Mouse (Mus musculus) kidney, postnatal 0 days (tissue): ENCODE results near the gene Oas2. TPM values are rescaled to one million over a fixed set of nuclear protein-coding genes. Genes with fewer than 3 reads are reported as not detected.

ENCODE experiments used
- ATAC-seq: fragments of 200-750 bp; cut with Nextera tagmentation; replicated peaks from 2 replicates; pipeline ENCODE4 v1.8.0; 2017; ENCODE audit warnings: low read depth, moderate number of reproducible peaks, moderate TSS enrichment, moderate library complexity; ENCODE audit not compliant: low FRiP score
- DNase-seq: peaks from one replicate; pipeline ENCODE4 v3.0.0-alpha.2; 2016; ENCODE audit warnings: low spot score
- H3K27ac ChIP-seq: fragments of 300-500 bp; sonication (generic); 2 replicates; pipeline ENCODE4 v1.5.1; 2014; ENCODE audit warnings: mild to moderate bottlenecking
- H3K27me3 ChIP-seq: fragments of 300-500 bp; sonication (generic); 2 replicates; pipeline ENCODE4 v1.6.1; 2014; ENCODE audit warnings: low read length, mixed read lengths; ENCODE audit not compliant: insufficient read depth
- H3K36me3 ChIP-seq: fragments of 300-500 bp; sonication (generic); 2 replicates; pipeline ENCODE4 v1.6.1; 2014; ENCODE audit warnings: low read length, mixed read lengths; ENCODE audit not compliant: insufficient read depth
- H3K4me1 ChIP-seq: fragments of 300-500 bp; sonication (generic); replicated peaks from 2 replicates; pipeline ENCODE4 v1.6.1; 2014; ENCODE audit warnings: antibody characterized with exemption, low read length, mixed read lengths; ENCODE audit not compliant: insufficient read depth
- H3K4me2 ChIP-seq: fragments of 300-500 bp; sonication (generic); 2 replicates; pipeline ENCODE4 v1.6.1; 2014; ENCODE audit warnings: mild to moderate bottlenecking, low read length, moderate library complexity, mixed read lengths
- H3K4me3 ChIP-seq: fragments of 300-500 bp; sonication (generic); replicated peaks from 2 replicates; pipeline ENCODE4 v1.5.1; 2014; ENCODE audit warnings: low read depth, low read length
- H3K9ac ChIP-seq: fragments of 300-500 bp; sonication (generic); 2 replicates; pipeline ENCODE4 v1.6.1; 2014; ENCODE audit warnings: low read depth, low read length
- H3K9me3 ChIP-seq: fragments of 300-500 bp; sonication (generic); replicated peaks from 2 replicates; pipeline ENCODE4 v1.6.1; 2016; ENCODE audit warnings: low read length, inconsistent platforms, mixed read lengths
- CTCF ChIP-seq: IDR thresholded peaks from 2 replicates; pipeline ENCODE4 v1.5.1; 2016; ENCODE audit warnings: antibody characterized with exemption, low read depth, mild to moderate bottlenecking, moderate library complexity
- WGBS: fragments of 180-500 bp; shearing (Covaris S2); extraction: QIAGEN DNeasy Blood & Tissue Kit; methylation state at CpG from one replicate; pipeline ENCODE4 v1.1.7; 2014; 5-methylcytosine and 5-hydroxymethylcytosine counted together
- polyA plus RNA-seq: library from polyadenylated mRNA; unstranded; fragments of >200 nt; fragmentation: Nextera tagmentation; extraction: Ambion mirVana; gene quantifications from 2 replicates; pipeline ENCODE4 v1.2.1, GENCODE M21; 2015

Oas2 gene
- polyA plus RNA-seq, 1 experiment from 2014 or later, result 0.87 TPM

DNA sequence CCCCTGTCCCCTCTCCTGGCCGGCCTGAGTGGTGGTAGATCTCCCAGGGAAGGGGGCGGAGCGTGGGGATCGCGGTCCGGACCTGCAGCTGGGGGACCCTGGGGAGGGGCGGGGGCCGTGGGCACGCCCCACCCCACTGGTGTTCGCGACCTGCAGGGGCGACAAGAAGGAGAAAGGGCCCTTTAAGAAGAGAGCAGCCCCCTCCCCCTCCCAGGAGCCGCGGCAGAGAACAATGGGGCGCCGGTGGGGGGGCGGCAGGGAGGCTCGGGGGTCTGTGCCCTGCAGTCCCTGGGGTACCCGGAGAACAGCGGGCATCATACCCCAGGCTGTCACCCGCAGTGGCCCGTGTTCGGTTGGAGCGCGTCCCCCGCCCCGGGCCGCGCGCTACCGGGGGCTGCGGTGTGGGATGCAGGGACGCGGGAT, 38.8 kb downstream of the Oas2 start:
- no peak for TF ChIP-seq CTCF
- Histone ChIP-seq H3K4me3 (peak overlapping the region; percentile 41), H3K9ac (peak overlapping the region; percentile 47), H3K36me3 (no peaks in the 10 kb centered on the region), H3K27me3 (peaks cover 26% of the 10 kb centered on the region), H3K27ac (no peak overlapping the region), H3K4me1 (peaks cover 5% of the 10 kb centered on the region), H3K9me3 (no peaks in the 10 kb centered on the region), H3K4me2 (peak overlapping the region; percentile 70)
- DNase-seq, result no peak
- no peak for ATAC-seq
- WGBS, result 3% methylated on average over 33 of the region's 34 CpGs

DNA sequence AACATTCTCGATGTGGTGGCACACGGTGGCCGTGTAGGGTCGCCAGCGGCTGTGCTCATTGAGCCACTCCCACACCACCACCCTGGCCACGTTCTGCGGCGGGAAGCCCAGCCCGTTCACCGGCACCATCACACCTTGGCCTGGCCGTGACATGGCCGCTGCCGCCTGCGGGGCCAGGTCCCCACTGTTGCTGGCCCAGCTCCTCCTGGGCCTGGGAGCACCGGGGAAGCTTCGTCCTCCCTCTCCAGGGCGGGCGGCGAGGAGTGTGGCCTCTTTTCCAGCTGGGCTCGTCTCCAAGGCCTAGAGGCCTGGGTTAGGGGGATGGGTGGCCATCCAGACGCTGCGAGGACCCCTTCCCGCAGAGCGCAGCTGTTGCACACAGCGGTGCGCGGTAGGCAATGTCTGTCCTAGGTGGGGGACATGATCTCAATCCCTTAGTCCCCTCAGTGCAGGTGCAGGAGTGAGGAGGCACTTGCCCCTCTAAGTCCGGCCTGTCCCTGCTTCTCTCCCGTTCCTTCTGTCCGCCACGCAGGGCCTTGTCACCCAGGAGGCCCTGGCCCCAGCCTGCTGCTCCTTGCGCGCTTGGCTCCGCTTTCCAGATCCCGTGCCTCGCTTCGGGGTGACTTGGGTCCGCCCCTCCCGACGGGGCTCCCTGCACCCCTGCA, 39.4 kb downstream of the Oas2 start:
- TF ChIP-seq CTCF, result no peak
- Histone ChIP-seq H3K27ac (no peak overlapping the region), H3K9me3 (no peaks in the 10 kb centered on the region), H3K27me3 (peaks cover 26% of the 10 kb centered on the region), H3K9ac (peak overlapping the region; percentile 47), H3K4me3 (peak overlapping the region; percentile 41), H3K36me3 (no peaks in the 10 kb centered on the region), H3K4me1 (peaks cover 5% of the 10 kb centered on the region), H3K4me2 (peak overlapping the region; percentile 70)
- DNase-seq (peak; percentile 54), ATAC-seq (peak; percentile 41)
- under 1% methylated on average over 40 of the region's 40 CpGs for WGBS

DNA sequence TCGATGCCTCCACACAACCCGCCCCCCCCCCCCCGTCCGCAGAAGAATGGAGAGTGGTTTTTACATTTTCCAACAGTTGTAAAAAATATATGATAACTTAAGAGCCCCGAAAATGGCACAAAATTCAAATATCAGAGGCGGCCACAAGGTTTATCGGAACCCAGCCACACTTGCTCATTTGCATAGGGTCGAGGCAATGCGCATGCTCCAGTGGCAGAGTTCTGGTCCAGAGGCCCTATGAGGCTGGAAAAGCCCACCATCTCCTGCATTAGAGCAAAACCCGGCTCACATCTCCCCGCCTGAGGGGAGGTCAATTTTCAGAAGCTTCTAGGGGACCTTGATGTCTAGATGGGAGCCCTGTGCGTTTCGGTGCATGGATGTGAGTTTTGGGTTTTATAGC, 42.7 kb downstream of the Oas2 start:
- ATAC-seq, result no peak
- H3K9ac ChIP-seq, result no peak overlapping the region
- peaks cover 20% of the 10 kb centered on the region for H3K27me3 ChIP-seq
- no peak for DNase-seq
- H3K4me2 ChIP-seq, result peak overlapping the region; percentile 33
- no peaks in the 10 kb centered on the region for H3K36me3 ChIP-seq
- 38% methylated on average over 13 of the region's 13 CpGs for WGBS
- no peaks in the 10 kb centered on the region for H3K9me3 ChIP-seq
- no peak overlapping the region for H3K27ac ChIP-seq
- peaks cover 5% of the 10 kb centered on the region for H3K4me1 ChIP-seq
- no peak overlapping the region for H3K4me3 ChIP-seq
- no peak for TF ChIP-seq CTCF

DNA sequence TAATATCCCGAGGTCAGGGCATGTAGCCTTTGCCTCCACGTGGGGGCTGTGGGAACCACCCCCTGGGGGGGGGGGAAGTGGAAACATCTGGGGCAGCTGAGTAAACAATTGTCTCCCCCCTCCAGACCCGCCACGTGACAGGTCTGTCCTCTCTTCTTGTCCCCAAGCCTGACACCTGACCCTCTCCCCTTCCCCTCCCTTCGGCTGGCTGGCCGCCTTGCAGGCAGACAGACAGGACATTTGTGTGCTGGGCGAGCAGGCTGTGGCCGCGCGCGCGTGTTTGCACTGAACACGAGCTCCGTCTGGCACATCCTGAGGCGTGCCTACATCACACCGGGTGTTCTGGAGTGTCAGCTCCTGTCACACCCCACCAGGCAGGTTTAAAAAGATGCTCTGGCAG, 43.1 kb downstream of the Oas2 start:
- peaks cover 16% of the 10 kb centered on the region for H3K27me3 ChIP-seq
- no peak for ATAC-seq
- H3K9me3 ChIP-seq, result no peaks in the 10 kb centered on the region
- no peaks in the 10 kb centered on the region for H3K36me3 ChIP-seq
- no peak overlapping the region for H3K4me3 ChIP-seq
- H3K9ac ChIP-seq, result 0 out of 2 replicates have a peak overlapping the region, but pooled peaks have one; percentile 3
- peaks cover 5% of the 10 kb centered on the region for H3K4me1 ChIP-seq
- no peak overlapping the region for H3K27ac ChIP-seq
- 7% methylated on average over 16 of the region's 16 CpGs for WGBS
- TF ChIP-seq CTCF, result no peak
- DNase-seq, result no peak
- peak overlapping the region; percentile 33 for H3K4me2 ChIP-seq

DNA sequence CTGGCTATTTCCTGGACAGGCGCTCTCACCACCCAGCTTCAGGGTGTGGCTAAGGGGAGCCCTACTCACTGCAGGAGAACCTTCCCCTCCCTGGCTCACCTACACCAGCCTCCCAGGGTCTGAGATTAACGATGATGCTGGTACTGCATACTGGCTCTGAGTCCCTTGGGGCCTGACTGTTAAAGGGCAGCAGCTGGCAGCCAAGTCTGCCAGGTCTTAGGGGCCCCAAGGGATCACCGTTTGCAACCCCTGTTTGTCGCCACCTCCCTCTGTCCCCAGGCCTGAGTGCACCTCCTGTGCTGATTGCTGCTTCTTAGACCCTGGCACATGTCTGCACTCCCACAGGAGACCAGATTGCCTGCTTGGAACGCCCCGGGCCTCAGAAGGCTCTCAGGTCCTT, 45.2 kb downstream of the Oas2 start:
- H3K9me3 ChIP-seq, result no peaks in the 10 kb centered on the region
- no peak overlapping the region for H3K4me2 ChIP-seq
- ATAC-seq, result no peak
- WGBS, result 41% methylated on average over 6 of the region's 6 CpGs
- no peak for DNase-seq
- TF ChIP-seq CTCF, result no peak
- H3K4me3 ChIP-seq, result no peak overlapping the region
- peaks cover 5% of the 10 kb centered on the region; the same call in 1 of the 2 replicates for H3K4me1 ChIP-seq
- H3K27ac ChIP-seq, result no peak overlapping the region
- no peak overlapping the region for H3K9ac ChIP-seq
- no peaks in the 10 kb centered on the region for H3K27me3 ChIP-seq
- H3K36me3 ChIP-seq, result no peaks in the 10 kb centered on the region

DNA sequence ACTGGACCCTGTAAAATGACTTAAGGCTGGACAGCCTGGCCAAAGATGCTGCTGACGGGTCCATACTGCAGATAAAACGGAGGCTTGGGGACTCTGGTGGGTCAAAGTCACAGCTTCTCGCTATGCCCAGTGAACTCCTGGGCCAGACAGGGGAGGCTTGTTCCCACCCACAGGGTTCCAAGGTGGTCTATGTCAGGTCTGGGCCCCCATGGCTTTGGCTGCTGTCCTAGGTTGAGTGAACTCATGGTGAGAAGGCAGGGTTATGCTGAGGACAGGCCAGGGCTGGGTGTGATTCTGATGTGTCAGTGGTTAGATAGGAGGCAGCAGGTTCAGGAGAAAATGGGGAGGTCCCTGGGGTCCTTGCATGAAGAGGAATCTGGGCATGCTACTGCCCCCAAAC, 46.0 kb downstream of the Oas2 start:
- Histone ChIP-seq H3K4me1 (peaks cover 5% of the 10 kb centered on the region; the same call in 1 of the 2 replicates), H3K27me3 (no peaks in the 10 kb centered on the region; the same call in 1 of the 2 replicates), H3K4me2 (no peak overlapping the region), H3K27ac (no peak overlapping the region), H3K36me3 (no peaks in the 10 kb centered on the region), H3K4me3 (no peak overlapping the region), H3K9ac (no peak overlapping the region), H3K9me3 (no peaks in the 10 kb centered on the region)
- DNase-seq (no peak), ATAC-seq (no peak)
- 80% methylated on average over 3 of the region's 3 CpGs for WGBS
- TF ChIP-seq CTCF, result no peak
